Mouse (Mus musculus) embryonic fibroblast, embryonic 13.5 days (primary cell): ENCODE data around the gene Abi2.

Experiments
- CTCF ChIP-seq: IDR thresholded peaks from 2 replicates; pipeline ENCODE4 v1.5.1; 2011; ENCODE audit warnings: mild to moderate bottlenecking, control low read depth, low read length, moderate library complexity, borderline replicate concordance; ENCODE audit not compliant: insufficient read depth
- POLR2A ChIP-seq: IDR thresholded peaks from 2 replicates; pipeline ENCODE4 v1.6.1; 2011; ENCODE audit warnings: low read depth, mild to moderate bottlenecking, control low read depth, low read length, moderate library complexity

DNA sequence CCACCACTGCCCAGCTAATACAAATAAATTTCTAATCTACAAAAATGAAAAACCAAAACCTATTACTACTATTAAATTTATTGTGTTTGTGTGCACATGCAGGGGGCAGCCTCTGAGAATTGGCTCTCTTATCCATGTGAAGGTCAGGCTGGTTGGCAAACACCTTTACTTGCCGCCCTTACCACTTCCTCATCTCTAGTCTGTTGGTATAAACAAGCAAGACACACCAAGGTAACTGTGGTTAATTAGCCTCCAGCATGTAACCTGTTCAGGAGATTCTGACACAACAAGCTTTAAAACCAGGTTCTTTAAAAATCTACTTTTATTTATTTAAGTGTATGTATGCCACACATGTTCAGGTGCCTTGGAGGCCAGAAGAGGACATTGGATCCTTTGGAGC lies 73.5 kb downstream of the Abi2 start:
- no peak for TF ChIP-seq CTCF
- no peak for TF ChIP-seq POLR2A
